Mouse (Mus musculus): Measurements from ENCODE around the gene Acot3. TPM values are rescaled to one million over a fixed set of nuclear protein-coding genes. Genes with fewer than 3 reads are reported as not detected.
A peak's percentile ranks its signal among the peaks of the same experiment; 100 is the strongest.
"Not testable (repeated sequence)": the region's sequence is repeated elsewhere in the genome, so short reads cannot be mapped to it uniquely, and the experiment has no call there.

The Acot3 gene
- total RNA-seq (2021) = 1 to 10 TPM in 1 of 2 experiments, not detected in 1; 1.3 TPM
- long read RNA-seq, experiment 1 = 0 reads
- long read RNA-seq, experiment 2, partial matches to known transcripts = 3 of 4 reads
- long read RNA-seq, experiment 2, other reads (novel, unspliced or antisense) = 1 of 4 reads

DNA sequence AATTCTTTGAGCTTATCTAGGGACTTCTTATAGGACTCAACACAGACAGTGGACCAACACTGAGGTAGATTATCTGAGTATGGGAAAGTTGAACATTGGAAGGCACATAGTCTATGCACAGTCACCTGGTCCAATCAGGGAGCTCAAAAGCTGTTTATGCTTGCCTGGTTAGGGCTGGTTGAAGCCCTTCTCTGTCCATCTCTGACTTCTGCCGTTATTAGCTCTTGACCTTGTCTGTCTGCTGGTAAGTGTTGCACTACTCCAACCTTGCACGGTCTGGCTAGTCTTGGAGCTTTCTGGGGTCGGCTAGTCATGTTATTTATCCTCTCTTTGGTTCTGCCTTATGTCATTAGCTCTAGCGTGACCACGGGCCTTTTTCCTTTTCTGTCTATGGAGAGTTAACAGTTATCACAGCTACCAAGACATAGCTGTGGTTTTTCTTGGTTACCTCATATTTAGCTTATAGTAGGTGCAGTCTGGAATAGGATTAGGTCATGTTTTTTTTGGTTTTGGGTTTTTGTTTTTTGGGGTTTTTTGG lies at the start of gene Acot3:
Gene Acot3, plus strand, starts transcription at position 208 of the 538 bp plus-strand sequence.
- DNase-seq (ENCODE audit: low spot score in 2 of 2) = no peak

DNA sequence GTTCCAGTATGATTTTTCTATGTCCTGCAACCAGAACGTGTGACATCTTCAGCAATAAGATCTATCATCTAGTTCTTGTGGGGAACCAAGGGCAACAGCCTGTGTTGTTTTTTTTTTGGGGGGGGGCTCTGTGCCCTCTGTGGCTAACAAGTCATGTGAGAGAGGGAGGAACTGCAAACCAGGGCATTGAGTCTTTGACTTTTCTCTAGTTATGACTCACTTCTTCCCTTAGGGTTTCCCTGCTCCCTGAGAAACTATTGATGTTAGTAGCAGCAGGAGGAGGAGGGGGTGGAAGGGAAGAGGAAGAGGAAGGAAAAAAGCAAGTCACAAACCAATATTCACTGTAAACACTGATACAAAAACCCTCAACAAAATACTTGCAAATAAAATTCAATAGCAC lies 48.1 kb upstream of the Acot3 start:
- DNase-seq (ENCODE audit: low spot score in 2 of 2) = no peak

DNA sequence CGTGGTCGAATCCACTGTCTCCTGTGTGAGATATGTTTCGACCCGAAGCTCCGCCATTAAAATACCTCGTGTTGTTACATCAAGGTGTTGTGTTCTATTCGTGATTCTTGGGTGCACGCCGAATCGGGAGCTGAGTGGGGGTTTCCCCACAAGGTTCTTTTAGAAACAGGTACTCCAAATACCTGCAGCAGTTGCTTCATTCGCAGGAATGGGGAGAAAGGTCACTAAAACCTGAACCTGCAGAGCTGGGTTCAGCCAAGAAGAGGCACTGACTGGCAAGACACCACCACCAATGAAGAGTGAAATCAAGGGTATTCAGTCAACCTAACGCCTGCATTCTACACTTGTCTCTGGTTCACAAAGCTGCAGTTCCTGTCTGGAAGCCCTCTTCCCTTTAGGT lies 43.7 kb upstream of the Acot3 start:
- DNase-seq (ENCODE audit: low spot score in 2 of 2) = no peak

DNA sequence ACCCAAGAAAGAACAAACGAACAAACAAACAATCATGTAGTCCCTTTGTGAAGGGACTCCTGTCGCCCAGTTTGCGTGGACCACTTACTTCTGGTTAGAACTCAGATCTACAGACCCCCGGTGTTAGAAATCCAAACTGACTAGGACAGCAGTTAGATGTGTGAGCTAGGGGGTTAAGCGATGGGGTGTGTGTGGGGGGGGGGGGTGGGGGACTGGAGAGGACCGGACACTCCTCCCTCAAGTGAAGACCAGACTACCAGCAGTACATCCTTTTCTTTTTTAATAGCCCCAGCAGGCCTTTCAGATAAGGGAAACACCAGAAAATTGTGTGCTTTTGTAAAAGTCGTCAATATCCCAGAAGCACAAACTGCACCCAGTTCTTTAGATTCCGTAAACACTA lies 43.2 kb upstream of the Acot3 start:
- DNase-seq (ENCODE audit: low spot score in 2 of 2) = no peak

DNA sequence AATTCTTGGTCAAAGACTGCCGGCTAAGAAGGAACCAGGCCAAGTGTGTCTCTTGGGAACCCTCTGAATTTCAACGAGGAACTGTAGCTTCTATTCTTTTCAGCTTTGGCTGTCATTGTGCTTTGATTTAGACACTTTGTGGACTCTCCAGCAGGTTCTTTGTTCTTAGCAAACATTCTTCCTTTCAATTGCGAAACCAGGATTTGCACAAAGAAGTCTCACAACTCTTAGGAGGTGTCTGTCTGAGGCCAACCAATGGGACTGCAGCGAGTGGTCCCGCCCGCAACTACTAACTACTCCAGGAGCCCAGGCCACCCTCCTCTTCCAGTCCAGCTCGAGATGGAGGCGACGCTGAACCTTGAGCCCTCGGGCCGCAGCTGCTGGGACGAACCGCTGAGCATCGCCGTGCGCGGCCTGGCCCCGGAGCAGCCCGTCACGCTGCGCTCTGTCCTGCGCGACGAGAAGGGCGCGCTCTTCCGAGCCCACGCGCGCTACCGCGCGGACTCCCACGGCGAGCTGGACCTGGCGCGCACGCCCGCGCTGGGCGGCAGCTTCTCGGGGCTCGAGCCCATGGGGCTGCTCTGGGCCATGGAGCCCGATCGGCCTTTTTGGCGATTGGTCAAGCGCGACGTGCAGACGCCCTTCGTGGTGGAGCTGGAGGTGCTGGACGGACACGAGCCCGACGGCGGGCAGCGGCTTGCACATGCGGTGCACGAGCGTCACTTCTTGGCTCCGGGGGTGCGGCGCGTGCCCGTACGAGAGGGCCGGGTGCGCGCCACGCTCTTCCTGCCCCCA lies 42.6 kb upstream of the Acot3 start, which contains the start of gene Acot1:
Gene Acot1, plus strand, starts transcription at position 320 of the 795 bp plus-strand sequence.
- peak; percentile 46 to 49 for DNase-seq (ENCODE audit: low spot score in 2 of 2)

DNA sequence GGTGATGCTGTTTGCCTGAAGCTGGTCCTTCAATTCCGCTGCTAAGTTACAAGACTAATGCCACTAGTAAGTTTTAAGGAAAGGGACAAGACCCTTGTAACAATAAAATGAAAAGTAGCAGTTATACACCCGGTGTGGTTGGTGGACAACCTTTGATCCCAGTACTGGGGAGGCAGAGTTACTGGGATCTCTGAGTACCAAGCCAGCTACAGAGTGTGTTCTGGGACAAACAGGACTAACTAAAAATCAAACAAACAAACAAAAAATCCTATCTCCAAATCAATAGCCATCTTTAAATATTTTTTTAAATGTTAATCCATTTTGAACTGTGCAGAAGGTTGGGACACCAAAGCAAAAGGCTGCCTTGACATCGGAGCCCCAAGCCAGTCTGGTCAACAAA lies 41.7 kb upstream of the Acot3 start:
- DNase-seq (ENCODE audit: low spot score in 2 of 2) = no peak

DNA sequence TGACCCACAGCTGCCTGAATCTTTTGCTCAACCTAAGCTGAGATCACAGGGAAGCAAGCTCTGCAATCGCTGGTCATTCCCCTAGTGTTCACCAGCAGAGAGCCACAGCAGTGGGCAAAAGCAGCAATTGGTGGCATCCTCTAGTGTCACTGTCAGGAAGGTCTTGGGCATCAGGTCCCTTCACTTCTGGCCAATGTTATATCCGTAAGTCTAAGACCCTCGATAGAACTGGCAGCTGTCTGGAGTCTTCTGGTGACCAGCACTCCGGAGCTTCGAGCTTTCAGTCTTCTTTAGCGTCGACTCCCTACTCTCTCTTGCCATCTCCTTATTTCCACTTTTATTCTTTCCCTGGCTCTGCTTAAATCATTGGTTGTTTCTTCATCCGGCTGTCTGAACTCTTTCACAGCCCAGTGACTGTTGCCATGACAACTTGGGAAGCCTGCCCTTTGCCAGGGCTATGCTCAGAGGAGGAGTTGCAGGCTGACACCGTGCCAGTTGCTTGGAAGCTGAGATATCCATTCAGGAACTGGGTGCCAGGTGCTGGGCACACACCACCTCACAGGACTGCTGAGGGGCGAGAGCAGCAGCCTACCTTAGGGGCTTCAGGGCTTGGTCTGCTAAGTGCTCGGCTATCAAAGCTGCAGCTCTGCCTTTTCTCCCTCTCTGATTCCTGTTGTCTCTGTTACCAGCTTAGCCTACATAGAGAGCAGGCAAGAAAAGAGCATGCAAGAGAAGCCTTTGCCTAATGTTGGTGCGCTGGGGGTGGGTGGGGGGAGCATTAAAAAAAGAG lies 40.5 kb upstream of the Acot3 start:
- peak; percentile 54 to 57 for DNase-seq (ENCODE audit: low spot score in 2 of 2)

DNA sequence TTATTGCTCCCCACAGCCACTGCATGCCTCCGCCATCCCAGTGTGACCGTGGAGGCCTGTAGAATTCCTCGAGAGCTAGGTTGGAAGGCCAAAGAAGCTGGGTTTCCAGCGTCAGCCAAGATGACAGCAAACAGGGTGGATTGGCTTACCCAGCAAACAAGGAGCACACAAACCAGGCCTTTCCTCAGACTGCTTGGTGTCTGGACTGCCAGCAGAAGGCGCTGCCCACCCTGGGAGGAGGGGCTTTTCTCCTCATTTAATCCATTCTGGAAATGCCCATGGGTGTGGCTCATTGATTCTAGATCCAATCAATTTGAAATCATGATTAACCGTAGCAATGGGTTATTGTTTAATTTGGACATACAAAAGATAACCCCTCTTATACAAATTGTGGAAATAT lies 38.8 kb upstream of the Acot3 start:
- DNase-seq (ENCODE audit: low spot score in 2 of 2) = no peak

DNA sequence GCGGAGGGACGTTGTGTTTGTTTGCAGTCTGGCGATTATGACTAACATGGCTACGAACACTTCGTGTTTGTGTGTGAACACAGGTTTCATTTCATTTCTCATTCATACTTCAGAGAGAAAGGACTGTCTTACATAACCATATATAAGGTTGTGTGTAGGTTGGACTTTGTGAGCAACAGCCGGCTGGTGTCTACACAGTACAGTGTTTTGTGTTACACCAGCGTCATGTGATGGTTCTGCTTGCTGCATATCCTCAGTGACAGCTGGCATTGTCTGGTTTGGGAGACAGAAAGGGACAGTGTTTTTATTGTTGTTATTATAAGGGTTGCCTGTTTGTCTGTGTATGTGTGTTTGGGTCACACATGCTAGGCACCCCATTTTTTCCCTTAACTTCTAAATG lies 38.2 kb upstream of the Acot3 start:
- DNase-seq (ENCODE audit: low spot score in 2 of 2) = no peak

DNA sequence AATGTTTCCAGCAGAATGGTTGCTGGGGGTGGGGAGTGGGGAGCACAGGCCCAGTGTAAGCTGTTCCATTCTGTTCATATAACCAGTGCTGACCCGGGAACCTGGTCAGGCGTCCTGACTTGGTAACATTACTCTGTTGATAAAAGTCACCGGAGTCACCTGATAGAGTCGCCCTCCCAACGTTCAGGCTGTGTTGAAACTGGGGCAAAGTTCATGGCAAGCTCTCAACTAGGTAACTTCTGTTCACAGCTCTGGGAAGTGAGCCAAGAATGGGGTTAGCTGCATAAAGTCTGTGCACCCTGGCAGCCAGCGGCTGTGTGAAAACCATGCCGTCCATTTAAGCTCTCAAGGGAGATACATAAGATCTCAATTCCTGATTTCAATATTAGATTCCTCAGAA lies 31.4 kb upstream of the Acot3 start:
- DNase-seq (ENCODE audit: low spot score in 2 of 2) = peak; percentile 51 to 52

DNA sequence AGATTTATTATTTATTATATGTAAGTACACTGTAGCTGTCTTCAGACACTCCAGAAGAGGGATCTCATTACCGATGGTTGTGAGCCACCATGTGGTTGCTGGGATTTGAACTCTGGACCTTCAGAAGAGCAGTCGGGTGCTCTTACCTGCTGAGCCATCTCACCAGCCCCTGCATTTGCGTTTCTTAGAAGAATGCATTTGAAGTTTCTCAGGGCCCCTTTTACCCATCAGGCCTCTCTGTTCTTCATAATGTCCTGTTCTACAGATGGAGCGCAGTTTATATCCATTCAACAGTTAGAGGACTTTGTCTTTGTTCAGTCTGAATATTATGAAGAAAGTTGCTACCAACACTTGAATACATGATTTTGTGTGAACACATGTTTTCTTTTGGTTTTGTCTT lies 29.7 kb upstream of the Acot3 start:
- DNase-seq (ENCODE audit: low spot score in 2 of 2) = not testable (repeated sequence)

DNA sequence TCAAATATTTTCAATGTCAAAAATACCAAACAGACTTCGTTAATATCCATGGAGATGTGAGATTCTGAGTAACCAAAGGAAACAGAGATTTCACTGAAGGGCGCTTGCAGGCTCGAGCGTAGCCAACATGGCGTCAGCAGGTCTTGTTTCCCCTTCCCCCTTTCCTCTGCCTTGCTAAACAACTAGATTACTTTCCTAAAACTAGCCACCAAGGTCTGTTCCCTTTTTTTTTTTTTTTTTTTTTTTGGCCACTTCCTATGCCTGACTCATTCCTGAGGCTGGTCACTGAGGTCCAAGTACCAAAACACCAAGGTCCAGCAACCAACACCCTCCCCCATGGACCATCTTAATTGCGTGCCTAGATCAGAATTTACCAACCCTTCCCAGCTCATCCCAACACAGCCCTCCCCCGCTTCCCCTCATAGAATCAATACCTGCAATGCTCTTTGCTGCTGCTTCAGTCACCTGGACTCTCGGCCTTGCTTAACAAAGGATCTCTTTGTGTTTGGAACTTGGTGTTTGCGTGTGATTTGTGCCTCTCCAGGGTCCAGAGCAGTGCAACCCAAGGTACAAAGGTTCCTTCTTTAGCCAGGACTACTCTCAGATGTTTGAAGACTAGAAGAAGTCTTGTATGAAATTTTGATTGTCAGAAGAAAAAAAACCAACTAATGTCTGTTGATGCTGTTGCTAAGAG lies 28.7 kb upstream of the Acot3 start:
- no peak for DNase-seq (ENCODE audit: low spot score in 2 of 2)

DNA sequence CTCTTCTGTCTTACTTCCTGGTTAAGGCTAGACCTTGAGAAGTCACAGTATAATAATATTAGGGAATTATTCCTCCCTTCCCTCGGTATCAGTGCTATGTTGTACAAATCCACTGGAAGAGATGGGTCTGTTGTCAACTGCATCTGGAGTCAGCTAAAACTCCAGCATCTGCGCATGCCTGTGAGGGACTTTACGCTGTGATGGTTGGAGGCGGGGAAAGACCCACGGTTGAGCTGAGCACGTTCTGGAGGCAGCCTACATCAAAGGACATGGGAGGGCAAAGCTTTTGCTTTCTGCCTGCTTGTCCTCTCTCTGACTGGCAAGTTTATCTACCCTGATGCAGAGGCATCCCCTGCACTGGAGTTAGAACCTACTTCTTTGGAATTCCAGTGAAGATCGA lies 26.1 kb upstream of the Acot3 start:
- no peak for DNase-seq (ENCODE audit: low spot score in 2 of 2)

DNA sequence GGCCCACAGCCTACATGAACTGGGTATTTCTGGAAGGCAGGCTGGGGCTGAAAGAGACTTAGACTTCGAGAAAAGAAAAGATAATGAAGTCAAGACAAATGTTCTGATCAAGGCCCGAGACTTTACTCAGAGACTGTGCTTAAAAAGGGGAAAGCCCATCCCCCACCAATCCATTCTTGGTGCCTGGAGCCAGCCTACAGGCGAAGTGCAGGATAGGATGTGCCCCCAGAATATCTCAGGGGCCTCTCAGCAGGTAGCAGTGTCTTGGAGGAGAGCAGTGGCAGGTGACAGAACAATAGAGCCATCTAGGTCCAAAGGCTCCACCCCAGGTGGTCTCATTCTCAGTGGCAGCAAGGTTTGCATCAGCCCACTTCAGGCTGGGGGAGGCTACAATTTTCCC lies 23.6 kb upstream of the Acot3 start:
- DNase-seq (ENCODE audit: low spot score in 2 of 2) = not testable (repeated sequence)

DNA sequence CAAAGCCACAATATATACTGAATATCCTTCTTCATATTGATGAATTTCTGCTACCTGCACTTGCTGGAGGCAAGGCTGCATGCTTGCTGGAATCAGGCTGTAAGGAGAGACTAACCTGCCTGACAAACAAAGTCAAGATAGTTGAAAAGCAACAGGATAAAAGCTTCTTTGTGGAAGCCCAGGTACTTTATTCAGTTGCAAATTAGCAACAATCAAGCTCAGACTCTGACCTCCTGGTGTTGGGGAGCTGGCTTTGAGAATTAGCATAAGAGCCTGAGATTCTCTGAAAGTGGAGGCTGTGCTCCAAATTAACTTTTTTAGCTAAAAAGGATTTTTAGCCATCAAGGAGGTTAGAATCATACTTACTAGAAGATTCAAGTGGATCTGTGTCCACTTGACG lies 22.9 kb upstream of the Acot3 start:
- DNase-seq (ENCODE audit: low spot score in 2 of 2) = not testable (repeated sequence)

DNA sequence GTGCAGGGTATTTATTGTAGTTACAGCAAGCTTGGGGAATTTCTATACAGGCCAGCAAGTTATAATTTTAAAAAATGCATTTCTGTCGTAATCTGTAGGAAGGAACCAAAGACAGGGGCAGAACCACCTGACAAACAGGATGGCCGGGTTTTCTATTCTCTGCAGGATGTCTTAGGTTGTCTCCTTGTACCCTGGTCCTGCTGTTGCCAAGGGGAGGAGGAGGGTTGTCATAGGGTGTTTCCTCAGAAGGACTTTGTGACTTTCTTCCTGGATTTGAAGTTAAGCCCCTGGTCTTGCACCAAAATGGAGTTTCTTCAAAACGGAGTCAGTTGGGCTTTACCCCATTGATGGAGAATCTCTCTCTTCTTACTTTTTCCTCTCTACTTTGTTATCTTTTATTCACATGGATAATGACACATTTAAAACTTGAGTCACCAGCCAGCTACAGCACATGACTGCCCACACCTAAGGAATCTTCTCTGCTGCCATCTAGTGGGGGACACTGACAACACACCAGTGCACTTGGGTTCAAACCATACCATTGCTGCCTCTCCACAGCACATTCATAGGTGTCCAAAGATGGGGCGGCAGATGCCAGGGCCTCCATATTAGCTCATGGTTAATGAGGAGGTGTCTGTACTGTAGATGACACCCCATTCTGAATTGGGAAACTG lies 21.1 kb upstream of the Acot3 start:
- peak; percentile 71 to 82 for DNase-seq (ENCODE audit: low spot score in 2 of 2)

DNA sequence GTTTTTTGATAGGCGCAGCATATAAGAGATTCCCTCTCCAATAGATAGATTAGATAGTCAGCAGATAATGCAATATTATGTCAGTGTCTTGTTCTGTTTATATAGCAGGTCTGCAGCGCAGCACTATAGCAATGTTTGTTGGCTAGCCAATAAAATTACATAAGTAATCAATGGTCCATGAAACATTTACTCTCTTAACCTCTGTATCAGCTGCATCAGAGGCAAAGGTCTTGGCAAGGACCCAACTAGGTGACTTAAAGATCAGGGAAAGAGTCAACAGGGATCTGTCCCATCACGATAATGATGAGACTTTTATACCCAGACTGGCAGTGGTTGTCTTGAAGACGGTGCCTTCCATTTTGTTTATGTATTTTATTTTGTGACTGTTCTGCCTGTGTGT lies 19.1 kb upstream of the Acot3 start:
- DNase-seq (ENCODE audit: low spot score in 2 of 2) = no peak

DNA sequence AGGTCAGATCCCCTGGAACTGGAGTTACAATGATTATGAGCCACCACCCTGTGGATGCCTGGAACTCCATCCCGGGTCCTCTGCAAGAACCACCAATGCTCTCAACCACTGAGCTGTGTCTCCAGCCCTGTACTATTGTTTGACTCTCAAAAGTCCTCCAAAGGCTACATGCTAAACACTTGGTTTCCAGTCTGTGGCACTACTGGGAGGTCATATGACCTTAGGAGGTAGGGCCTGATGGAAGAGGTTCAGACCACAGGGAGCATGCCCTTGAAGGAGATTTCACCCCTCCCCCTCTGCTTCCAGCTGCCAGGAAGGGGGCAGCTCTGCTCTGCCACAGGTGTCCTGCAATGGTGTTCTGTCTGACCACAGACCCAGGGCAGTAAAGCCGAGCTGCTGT lies 18.6 kb upstream of the Acot3 start:
- DNase-seq (ENCODE audit: low spot score in 2 of 2) = not testable (repeated sequence)

DNA sequence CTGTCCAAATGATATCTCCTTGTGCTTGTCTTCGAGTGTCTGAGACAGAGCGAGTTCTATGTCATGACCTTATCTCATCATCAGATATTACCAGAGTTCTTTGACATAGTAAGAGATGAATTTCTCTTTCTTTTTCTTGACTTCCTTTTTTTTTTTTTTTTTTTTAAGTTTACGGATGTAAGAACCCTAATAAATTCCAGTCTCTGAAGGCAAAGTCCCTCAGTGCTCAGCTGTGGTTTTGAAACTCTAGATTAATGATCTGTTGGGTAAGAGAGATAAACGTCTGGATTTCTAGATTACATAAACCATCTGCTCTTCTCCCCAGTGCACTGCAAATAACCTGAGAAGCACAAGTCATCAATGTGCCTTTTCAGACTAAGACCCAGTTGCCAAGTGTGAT lies 17.8 kb upstream of the Acot3 start:
- DNase-seq (ENCODE audit: low spot score in 2 of 2) = no peak

DNA sequence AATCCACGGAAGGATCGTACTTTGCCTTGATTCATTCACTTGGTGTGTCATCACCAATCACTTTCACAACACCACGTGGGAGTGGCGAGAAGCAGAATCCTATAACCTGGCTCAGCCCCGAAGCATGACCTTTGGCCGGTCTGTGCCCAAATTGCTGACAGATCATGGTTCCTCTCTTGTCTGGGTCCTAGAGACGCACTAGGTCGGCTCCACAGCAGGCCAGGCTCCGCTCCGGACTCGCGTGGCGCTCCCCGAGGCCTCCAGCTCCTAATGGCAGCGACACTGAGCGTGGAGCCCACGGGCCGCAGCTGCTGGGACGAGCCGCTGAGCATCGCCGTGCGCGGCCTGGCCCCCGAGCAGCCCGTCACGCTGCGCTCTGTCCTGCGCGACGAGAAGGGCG lies 13.7 kb upstream of the Acot3 start, which contains the start of gene Acot4:
Gene Acot4, plus strand, starts transcription at position 139 of the 400 bp plus-strand sequence.
- peak; percentile 26 to 31 for DNase-seq (ENCODE audit: low spot score in 2 of 2)
